Mouse (Mus musculus) left cerebral cortex, adult 11 months (tissue): ENCODE measurements at regions not wholly inside any gene's neighbourhood (a gene's known extent, or its start where the extent isn't known, plus 50 kb on each side); places are given as distances from the start of the nearest gene placed in this dataset.

Source experiments
- DNase-seq: peaks from one replicate; pipeline ENCODE4 v3.0.0; 2022; ENCODE audit warnings: low spot score

GRCm38 (mm10) chr7:39866674-39867428 is 349.3 kb downstream of the Zfp619 start:
- DNase-seq, result no peak

- DNase-seq, result no peak
Measured at GRCm38 (mm10) chr7:39867451-39867850, 349.9 kb downstream of the Zfp619 start.

- DNase-seq, result no peak
Measured at GRCm38 (mm10) chr7:39882113-39882512, 364.5 kb downstream of the Zfp619 start.

GRCm38 (mm10) chr7:39894208-39894896 is 376.8 kb downstream of the Zfp619 start:
- DNase-seq, result no peak

- peak; percentile 14 for DNase-seq
Measured at GRCm38 (mm10) chr7:39896918-39897317, 379.4 kb downstream of the Zfp619 start.

GRCm38 (mm10) chr7:39898268-39898667 is 380.7 kb downstream of the Zfp619 start:
- no peak for DNase-seq

- DNase-seq, result no peak
Measured at GRCm38 (mm10) chr7:39933946-39934345, 416.4 kb downstream of the Zfp619 start.

- DNase-seq, result no peak
Measured at GRCm38 (mm10) chr7:39937262-39937661, 419.7 kb downstream of the Zfp619 start.

- DNase-seq, result no peak
Measured at GRCm38 (mm10) chr7:39942262-39942900, 424.8 kb downstream of the Zfp619 start.

- DNase-seq, result no peak
Measured at GRCm38 (mm10) chr7:39954110-39954509, 436.5 kb downstream of the Zfp619 start.

- DNase-seq, result no peak
Measured at GRCm38 (mm10) chr7:39954931-39955330, 437.4 kb downstream of the Zfp619 start.

GRCm38 (mm10) chr7:39978121-39978520 is 460.6 kb downstream of the Zfp619 start:
- DNase-seq, result no peak

GRCm38 (mm10) chr7:39981647-39982046 is 464.1 kb downstream of the Zfp619 start:
- DNase-seq, result no peak
